Mouse (Mus musculus): ENCODE results near the gene Vmn1r219. TPM values are rescaled to one million over a fixed set of nuclear protein-coding genes. Genes with fewer than 3 reads are reported as not detected.
"Not testable (repeated sequence)": the region's sequence is repeated elsewhere in the genome, so short reads cannot be mapped to it uniquely, and the experiment has no call there.

Vmn1r219 gene
- not detected in 2 replicates for polyA plus RNA-seq (2015; fragmentation: Nextera tagmentation; extraction: Ambion mirVana)

GRCm38 (mm10) chr13:23159012-23159411, at the start of gene Vmn1r219:
Vmn1r219 (plus strand) TSS chr13:23159312.
- Histone ChIP-seq H3K27me3 (ENCODE audit: control insufficient read depth, insufficient read depth, low read length) (no peaks in the 10 kb centered on the region), H3K27ac (ENCODE audit: low read length) (no peak within 1 kb of the TSS), H3K9ac (ENCODE audit: low read length) (no peak within 1 kb of the TSS), H3K36me3 (ENCODE audit: control insufficient read depth, insufficient read depth, low read length) (no peaks in the 10 kb centered on the region), H3K9me3 (replicated peaks; ENCODE audit: control insufficient read depth, low read length) (no peaks in the 10 kb centered on the region), H3K4me2 (ENCODE audit: low read depth, low read length) (no peak within 1 kb of the TSS), H3K4me1 (ENCODE audit: control insufficient read depth, insufficient read depth, low read length) (no peaks in the 10 kb centered on the region), H3K4me3 (replicated peaks; ENCODE audit: low read length) (no peak within 1 kb of the TSS)
- WGBS = 62% methylated on average over 4 of the region's 4 CpGs
- no peak for ATAC-seq (ENCODE audit: insufficient read depth, low FRiP score)

DNA sequence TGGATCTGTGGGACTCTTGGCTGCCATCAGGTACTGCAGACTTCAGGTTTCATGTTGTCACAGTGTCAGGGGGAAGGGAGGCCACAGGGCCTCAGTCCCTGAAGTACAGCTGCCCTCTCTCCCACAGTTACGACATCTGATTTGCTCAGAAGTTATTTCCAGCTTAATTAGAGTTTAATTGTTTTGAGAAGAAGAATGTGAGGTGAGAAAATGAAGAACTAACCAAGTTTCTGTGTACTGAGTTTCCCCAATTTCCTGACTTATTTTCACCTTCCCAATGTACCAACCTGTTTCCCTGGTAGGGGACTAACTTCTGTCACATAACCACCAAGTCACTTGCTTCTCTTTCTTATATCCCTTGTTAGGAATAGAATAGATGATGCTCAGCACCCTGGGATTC, 41.0 kb upstream of the Vmn1r219 start, which contains the start of gene Vmn1r217:
Vmn1r217 (minus strand) TSS at position 101 of the 400 bp plus-strand sequence.
- H3K36me3 ChIP-seq (ENCODE audit: control insufficient read depth, insufficient read depth, low read length); H3K27me3 ChIP-seq (ENCODE audit: control insufficient read depth, insufficient read depth, low read length); H3K4me3 ChIP-seq (replicated peaks; ENCODE audit: low read length); H3K27ac ChIP-seq (ENCODE audit: low read length); H3K4me1 ChIP-seq (ENCODE audit: control insufficient read depth, insufficient read depth, low read length); H3K4me2 ChIP-seq (ENCODE audit: low read depth, low read length); ATAC-seq (ENCODE audit: insufficient read depth, low FRiP score); H3K9ac ChIP-seq (ENCODE audit: low read length); H3K9me3 ChIP-seq (replicated peaks; ENCODE audit: control insufficient read depth, low read length): not testable (repeated sequence)
- 76% methylated on average over 1 of the region's 1 CpGs for WGBS

- H3K27ac ChIP-seq (ENCODE audit: low read length) = no peak overlapping the region
- no peaks in the 10 kb centered on the region for H3K4me1 ChIP-seq (ENCODE audit: control insufficient read depth, insufficient read depth, low read length)
- ATAC-seq (ENCODE audit: insufficient read depth, low FRiP score) = no peak
- H3K9me3 ChIP-seq (replicated peaks; ENCODE audit: control insufficient read depth, low read length) = no peaks in the 10 kb centered on the region
- H3K9ac ChIP-seq (ENCODE audit: low read length) = no peak overlapping the region
- H3K36me3 ChIP-seq (ENCODE audit: control insufficient read depth, insufficient read depth, low read length) = no peaks in the 10 kb centered on the region
- no peaks in the 10 kb centered on the region for H3K27me3 ChIP-seq (ENCODE audit: control insufficient read depth, insufficient read depth, low read length)
- no peak overlapping the region for H3K4me3 ChIP-seq (replicated peaks; ENCODE audit: low read length)
- H3K4me2 ChIP-seq (ENCODE audit: low read depth, low read length) = no peak overlapping the region
- WGBS = 80% methylated on average over 2 of the region's 2 CpGs
These were observed 38.5 kb upstream of the Vmn1r219 start for GRCm38 (mm10) chr13:23120611-23121010.

DNA sequence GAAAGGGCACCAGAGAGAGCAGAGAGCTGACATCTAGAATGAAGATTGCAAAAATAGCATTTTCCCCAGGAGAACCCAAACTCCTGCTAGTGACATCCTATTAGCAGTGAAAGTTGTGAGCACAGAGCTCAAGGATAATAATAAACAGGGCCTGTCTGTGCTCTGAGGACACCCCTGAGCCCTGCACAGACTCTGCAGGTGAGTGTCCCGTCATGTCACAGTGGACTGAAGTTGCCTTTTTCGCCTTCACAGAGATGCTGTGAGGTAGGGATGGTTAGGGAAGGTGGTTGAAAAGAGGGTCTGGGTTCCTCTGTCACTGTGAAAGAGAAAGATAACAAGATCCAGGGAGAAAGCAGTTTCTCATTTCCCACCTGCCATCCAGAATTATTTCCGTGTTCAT, 26.0 kb upstream of the Vmn1r219 start, which contains the start of gene Vmn1r218:
Vmn1r218 (plus strand) TSS at position 57 of the 400 bp plus-strand sequence.
- Histone ChIP-seq H3K4me2 (ENCODE audit: low read depth, low read length) (no peak within 1 kb of the TSS), H3K4me3 (replicated peaks; ENCODE audit: low read length) (no peak within 1 kb of the TSS), H3K27me3 (ENCODE audit: control insufficient read depth, insufficient read depth, low read length) (no peaks in the 10 kb centered on the region), H3K36me3 (ENCODE audit: control insufficient read depth, insufficient read depth, low read length) (no peaks in the 10 kb centered on the region), H3K9me3 (replicated peaks; ENCODE audit: control insufficient read depth, low read length) (no peaks in the 10 kb centered on the region), H3K9ac (ENCODE audit: low read length) (no peak within 1 kb of the TSS), H3K4me1 (ENCODE audit: control insufficient read depth, insufficient read depth, low read length) (no peaks in the 10 kb centered on the region), H3K27ac (ENCODE audit: low read length) (no peak within 1 kb of the TSS)
- ATAC-seq (ENCODE audit: insufficient read depth, low FRiP score) = no peak
- 63% methylated on average over 3 of the region's 3 CpGs for WGBS

GRCm38 (mm10) chr13:23133501-23133900, 25.6 kb upstream of the Vmn1r219 start:
- Histone ChIP-seq H3K4me2 (ENCODE audit: low read depth, low read length) (no peak overlapping the region), H3K27ac (ENCODE audit: low read length) (no peak overlapping the region), H3K4me1 (ENCODE audit: control insufficient read depth, insufficient read depth, low read length) (no peaks in the 10 kb centered on the region), H3K9me3 (replicated peaks; ENCODE audit: control insufficient read depth, low read length) (no peaks in the 10 kb centered on the region), H3K4me3 (replicated peaks; ENCODE audit: low read length) (no peak overlapping the region), H3K36me3 (ENCODE audit: control insufficient read depth, insufficient read depth, low read length) (no peaks in the 10 kb centered on the region), H3K9ac (ENCODE audit: low read length) (no peak overlapping the region), H3K27me3 (ENCODE audit: control insufficient read depth, insufficient read depth, low read length) (no peaks in the 10 kb centered on the region)
- WGBS = 49% methylated on average over 1 of the region's 1 CpGs
- no peak for ATAC-seq (ENCODE audit: insufficient read depth, low FRiP score)

GRCm38 (mm10) chr13:23138880-23139279, 20.2 kb upstream of the Vmn1r219 start:
- no peak for ATAC-seq (ENCODE audit: insufficient read depth, low FRiP score)
- no peaks in the 10 kb centered on the region for H3K27me3 ChIP-seq (ENCODE audit: control insufficient read depth, insufficient read depth, low read length)
- H3K4me1 ChIP-seq (ENCODE audit: control insufficient read depth, insufficient read depth, low read length) = no peaks in the 10 kb centered on the region
- 80% methylated on average over 2 of the region's 2 CpGs for WGBS
- H3K9ac ChIP-seq (ENCODE audit: low read length) = no peak overlapping the region
- no peak overlapping the region for H3K4me3 ChIP-seq (replicated peaks; ENCODE audit: low read length)
- H3K36me3 ChIP-seq (ENCODE audit: control insufficient read depth, insufficient read depth, low read length) = no peaks in the 10 kb centered on the region
- no peaks in the 10 kb centered on the region for H3K9me3 ChIP-seq (replicated peaks; ENCODE audit: control insufficient read depth, low read length)
- H3K4me2 ChIP-seq (ENCODE audit: low read depth, low read length) = no peak overlapping the region
- no peak overlapping the region for H3K27ac ChIP-seq (ENCODE audit: low read length)

GRCm38 (mm10) chr13:23157848-23158247, 1.3 kb upstream of the Vmn1r219 start:
- H3K36me3 ChIP-seq (ENCODE audit: control insufficient read depth, insufficient read depth, low read length) = no peaks in the 10 kb centered on the region
- no peaks in the 10 kb centered on the region for H3K4me1 ChIP-seq (ENCODE audit: control insufficient read depth, insufficient read depth, low read length)
- H3K9ac ChIP-seq (ENCODE audit: low read length) = no peak overlapping the region
- H3K9me3 ChIP-seq (replicated peaks; ENCODE audit: control insufficient read depth, low read length) = no peaks in the 10 kb centered on the region
- no peak overlapping the region for H3K4me3 ChIP-seq (replicated peaks; ENCODE audit: low read length)
- 74% methylated on average over 3 of the region's 3 CpGs for WGBS
- no peak overlapping the region for H3K4me2 ChIP-seq (ENCODE audit: low read depth, low read length)
- H3K27ac ChIP-seq (ENCODE audit: low read length) = no peak overlapping the region
- no peaks in the 10 kb centered on the region for H3K27me3 ChIP-seq (ENCODE audit: control insufficient read depth, insufficient read depth, low read length)
- no peak for ATAC-seq (ENCODE audit: insufficient read depth, low FRiP score)

- H3K36me3 ChIP-seq (ENCODE audit: control insufficient read depth, insufficient read depth, low read length); H3K27ac ChIP-seq (ENCODE audit: low read length); H3K4me1 ChIP-seq (ENCODE audit: control insufficient read depth, insufficient read depth, low read length); H3K4me2 ChIP-seq (ENCODE audit: low read depth, low read length); H3K9me3 ChIP-seq (replicated peaks; ENCODE audit: control insufficient read depth, low read length); H3K9ac ChIP-seq (ENCODE audit: low read length); H3K4me3 ChIP-seq (replicated peaks; ENCODE audit: low read length); H3K27me3 ChIP-seq (ENCODE audit: control insufficient read depth, insufficient read depth, low read length); ATAC-seq (ENCODE audit: insufficient read depth, low FRiP score): not testable (repeated sequence)
- 83% methylated on average over 4 of the region's 4 CpGs for WGBS
These were observed 7.4 kb downstream of the Vmn1r219 start for GRCm38 (mm10) chr13:23166471-23166870.

DNA sequence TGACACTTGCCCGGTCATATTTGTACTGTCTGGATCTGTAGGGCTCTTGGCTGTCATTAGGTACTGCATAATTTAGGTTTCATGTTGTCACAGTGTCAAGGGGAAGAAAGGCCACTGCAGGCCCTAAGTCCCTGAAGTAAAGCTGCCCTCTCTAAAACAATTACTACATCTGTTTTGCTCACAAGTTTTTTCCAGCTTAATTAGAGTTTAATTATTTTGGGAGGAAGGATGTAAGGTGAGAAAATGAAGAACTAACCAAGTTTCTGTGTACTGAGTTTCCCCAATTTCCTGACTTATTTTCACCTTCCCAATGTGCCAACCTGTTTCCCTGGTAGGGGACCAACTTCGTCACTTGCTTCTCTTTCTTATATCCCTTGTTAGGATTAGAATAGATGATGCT, 28.8 kb downstream of the Vmn1r219 start, which contains the start of gene Vmn1r220:
Vmn1r220 (minus strand) TSS at position 101 of the 400 bp plus-strand sequence.
- WGBS = 82% methylated on average over 2 of the region's 2 CpGs
- ATAC-seq (ENCODE audit: insufficient read depth, low FRiP score) = no peak
- no peaks in the 10 kb centered on the region for H3K36me3 ChIP-seq (ENCODE audit: control insufficient read depth, insufficient read depth, low read length)
- no peak within 1 kb of the TSS for H3K27ac ChIP-seq (ENCODE audit: low read length)
- H3K9me3 ChIP-seq (replicated peaks; ENCODE audit: control insufficient read depth, low read length) = no peaks in the 10 kb centered on the region
- no peak within 1 kb of the TSS for H3K4me3 ChIP-seq (replicated peaks; ENCODE audit: low read length)
- H3K4me2 ChIP-seq (ENCODE audit: low read depth, low read length) = no peak within 1 kb of the TSS
- no peaks in the 10 kb centered on the region for H3K4me1 ChIP-seq (ENCODE audit: control insufficient read depth, insufficient read depth, low read length)
- no peaks in the 10 kb centered on the region for H3K27me3 ChIP-seq (ENCODE audit: control insufficient read depth, insufficient read depth, low read length)
- H3K9ac ChIP-seq (ENCODE audit: low read length) = no peak within 1 kb of the TSS

- not testable (repeated sequence) for H3K4me1 ChIP-seq (ENCODE audit: control insufficient read depth, insufficient read depth, low read length); H3K9ac ChIP-seq (ENCODE audit: low read length); H3K4me3 ChIP-seq (replicated peaks; ENCODE audit: low read length); H3K27ac ChIP-seq (ENCODE audit: low read length); ATAC-seq (ENCODE audit: insufficient read depth, low FRiP score); H3K9me3 ChIP-seq (replicated peaks; ENCODE audit: control insufficient read depth, low read length); H3K4me2 ChIP-seq (ENCODE audit: low read depth, low read length); H3K27me3 ChIP-seq (ENCODE audit: control insufficient read depth, insufficient read depth, low read length); H3K36me3 ChIP-seq (ENCODE audit: control insufficient read depth, insufficient read depth, low read length)
- 61% methylated on average over 1 of the region's 1 CpGs for WGBS
These were observed 44.8 kb downstream of the Vmn1r219 start for GRCm38 (mm10) chr13:23203885-23204284.
